Mouse (Mus musculus) limb, embryonic 11.5 days (tissue): ENCODE data around the gene Atrn. TPM values are rescaled to one million over a fixed set of nuclear protein-coding genes. Genes with fewer than 3 reads are reported as not detected.
A peak's percentile ranks its signal among the peaks of the same experiment; 100 is the strongest.

Experiments
- ATAC-seq: fragments of 200-750 bp; cut with Nextera tagmentation; 2 replicates; pipeline ENCODE4 v1.8.0; 2017; ENCODE audit warnings: low read depth; ENCODE audit not compliant: insufficient number of reproducible peaks, low FRiP score, low TSS enrichment
- DNase-seq: peaks from one replicate; pipeline ENCODE4 v3.0.0-alpha.2; 2015; ENCODE audit warnings: low spot score
- H3K27ac ChIP-seq: fragments of 300-500 bp; sonication (generic); replicated peaks from 2 replicates; pipeline ENCODE4 v1.5.1; 2014; ENCODE audit warnings: low read depth, mild to moderate bottlenecking, low read length
- H3K27me3 ChIP-seq: fragments of 300-500 bp; sonication (generic); 2 replicates; pipeline ENCODE4 v1.6.1; 2014; ENCODE audit warnings: mild to moderate bottlenecking, low read length, mixed read lengths; ENCODE audit not compliant: control insufficient read depth, insufficient read depth
- H3K36me3 ChIP-seq: fragments of 300-500 bp; sonication (generic); 2 replicates; pipeline ENCODE4 v1.6.1; 2014; ENCODE audit warnings: mild to moderate bottlenecking, low read length, moderate library complexity, mixed read lengths; ENCODE audit not compliant: control insufficient read depth, insufficient read depth
- H3K4me1 ChIP-seq: fragments of 300-500 bp; sonication (generic); 2 replicates; pipeline ENCODE4 v1.6.1; 2014; ENCODE audit warnings: low read length, mixed read lengths; ENCODE audit not compliant: control insufficient read depth, insufficient read depth
- H3K4me2 ChIP-seq: fragments of 300-500 bp; sonication (generic); 2 replicates; pipeline ENCODE4 v1.6.1; 2014; ENCODE audit warnings: low read depth, mild to moderate bottlenecking, moderate library complexity; ENCODE audit not compliant: severe bottlenecking
- H3K4me3 ChIP-seq: fragments of 300-500 bp; sonication (generic); 2 replicates; pipeline ENCODE4 v1.5.1; 2014; ENCODE audit warnings: low read depth, low read length
- H3K9ac ChIP-seq: fragments of 300-500 bp; sonication (generic); 2 replicates; pipeline ENCODE4 v1.6.1; 2014; ENCODE audit warnings: mild to moderate bottlenecking, low read length
- H3K9me3 ChIP-seq: fragments of 300-500 bp; sonication (generic); 2 replicates; pipeline ENCODE4 v1.6.1; 2016; ENCODE audit warnings: low read length; ENCODE audit not compliant: control insufficient read depth
- WGBS: fragments of 180-500 bp; shearing (Covaris S2); extraction: QIAGEN DNeasy Blood & Tissue Kit; methylation state at CpG from one replicate; pipeline ENCODE4 v1.1.7; 2014; 5-methylcytosine and 5-hydroxymethylcytosine counted together
- polyA plus RNA-seq: library from polyadenylated mRNA; unstranded; fragments of >200 nt; fragmentation: Nextera tagmentation; extraction: Ambion mirVana; gene quantifications from 2 replicates; pipeline ENCODE4 v1.2.1, GENCODE M21; 2014

Gene Atrn
- 8.2 and 8.3 TPM in 2 replicates for polyA plus RNA-seq

DNA sequence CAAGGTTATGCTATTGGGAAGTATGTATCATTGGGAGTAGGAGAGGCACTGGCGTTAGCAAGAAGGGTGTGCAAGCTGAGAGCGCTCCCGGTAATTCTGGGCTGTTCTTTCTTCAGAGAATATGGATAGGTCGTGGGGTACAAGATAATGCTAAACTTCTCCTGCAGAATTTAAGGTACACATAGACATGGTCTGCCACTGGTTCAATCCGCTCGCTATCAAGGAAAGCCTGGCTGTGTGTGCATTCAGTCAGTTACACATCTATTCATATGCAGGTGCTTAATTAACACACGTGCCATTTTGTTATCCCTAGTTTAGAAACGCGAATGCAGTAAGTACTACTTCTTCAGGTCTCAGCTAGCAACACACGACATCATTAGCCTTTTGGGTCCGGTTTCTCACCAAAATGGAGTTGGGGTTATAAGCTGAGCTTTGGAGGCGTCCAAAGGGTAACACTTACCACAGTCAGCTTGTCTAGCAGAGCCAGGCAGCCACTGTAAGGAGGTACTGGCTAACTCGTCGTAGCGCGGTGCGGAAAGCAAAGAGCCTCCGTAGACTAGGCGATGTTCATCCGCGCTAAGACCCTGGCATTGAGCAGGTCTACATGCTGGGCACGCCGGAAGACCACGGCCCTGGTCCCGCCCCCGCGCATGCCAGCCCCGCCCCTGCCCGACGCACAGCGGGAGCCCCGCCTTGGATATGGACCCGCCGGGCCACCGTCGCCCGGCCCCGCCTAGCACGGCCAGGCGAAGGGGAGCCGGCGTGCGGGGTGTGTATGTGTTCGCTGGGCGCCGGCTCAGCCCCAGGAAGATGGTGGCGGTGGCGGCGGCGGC lies at the start of gene Atrn, which contains the start of gene 4930402H24Rik:
Gene Atrn (plus strand): TSS at position 745 of the 833 bp plus-strand sequence.
Gene 4930402H24Rik (minus strand): TSS at position 656 of the 833 bp plus-strand sequence.
- Histone ChIP-seq H3K36me3 (no peaks in the 10 kb centered on the region), H3K4me2 (peak within 1 kb of the TSS; percentile 78), H3K27ac (peak within 1 kb of the TSS; percentile 59; the same call in 1 of the 2 replicates), H3K9me3 (no peaks in the 10 kb centered on the region), H3K27me3 (no peaks in the 10 kb centered on the region), H3K4me1 (0 out of 2 replicates have a peak, but pooled peaks cover 2% of the 10 kb centered on the region), H3K9ac (peak within 1 kb of the TSS; percentile 85), H3K4me3 (peak within 1 kb of the TSS; percentile 69)
- ATAC-seq (peak; percentile 96), DNase-seq (peak; percentile 97)
- 5% methylated on average over 46 of the region's 50 CpGs for WGBS

DNA sequence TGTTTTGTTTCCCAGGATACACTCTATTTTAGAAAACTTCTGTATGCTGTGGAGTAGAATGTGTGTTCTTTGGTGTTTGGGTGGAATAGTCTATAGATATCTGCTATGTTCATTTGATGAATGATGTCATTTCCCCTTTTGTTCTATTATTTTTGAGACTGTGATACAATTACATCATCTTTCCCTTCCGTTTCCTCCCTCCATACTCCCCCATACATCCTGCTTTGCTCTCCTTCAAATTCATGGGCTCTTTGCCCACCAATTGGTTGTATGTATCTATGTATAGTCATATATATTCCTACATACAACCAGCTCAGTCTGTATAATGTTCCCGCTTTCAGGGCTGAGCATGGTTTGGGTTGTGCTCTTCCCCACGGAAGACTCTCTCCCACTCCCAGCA lies 44.2 kb upstream of the Atrn start:
- DNase-seq (no peak), ATAC-seq (no peak)
- no peaks in the 10 kb centered on the region for H3K27me3 ChIP-seq
- no peaks in the 10 kb centered on the region for H3K36me3 ChIP-seq
- no peak overlapping the region for H3K27ac ChIP-seq
- H3K4me3 ChIP-seq: no peak overlapping the region
- H3K4me1 ChIP-seq: no peaks in the 10 kb centered on the region
- H3K9ac ChIP-seq: no peak overlapping the region
- no peaks in the 10 kb centered on the region for H3K9me3 ChIP-seq
- 92% methylated on average over 3 of the region's 3 CpGs for WGBS
- H3K4me2 ChIP-seq: no peak overlapping the region

DNA sequence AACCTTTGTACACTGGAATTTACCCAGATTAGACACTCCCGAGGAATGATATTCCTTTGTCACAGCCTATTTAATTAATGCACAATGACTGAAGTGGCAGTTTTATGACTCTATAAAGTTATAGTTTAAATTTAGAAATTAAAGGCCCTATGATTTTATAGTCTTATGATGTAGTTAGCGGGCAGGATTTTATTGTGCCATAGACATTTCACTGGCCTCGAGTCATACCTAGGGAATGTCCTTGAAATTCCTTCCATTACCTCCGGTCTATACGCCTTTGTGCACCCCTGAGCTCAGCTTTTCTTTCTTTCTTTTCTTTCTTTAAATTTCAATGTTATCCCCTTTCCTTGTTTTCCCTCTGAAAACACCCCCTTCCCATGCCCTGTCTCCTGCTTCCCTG lies 35.4 kb upstream of the Atrn start:
- DNase-seq: no peak

DNA sequence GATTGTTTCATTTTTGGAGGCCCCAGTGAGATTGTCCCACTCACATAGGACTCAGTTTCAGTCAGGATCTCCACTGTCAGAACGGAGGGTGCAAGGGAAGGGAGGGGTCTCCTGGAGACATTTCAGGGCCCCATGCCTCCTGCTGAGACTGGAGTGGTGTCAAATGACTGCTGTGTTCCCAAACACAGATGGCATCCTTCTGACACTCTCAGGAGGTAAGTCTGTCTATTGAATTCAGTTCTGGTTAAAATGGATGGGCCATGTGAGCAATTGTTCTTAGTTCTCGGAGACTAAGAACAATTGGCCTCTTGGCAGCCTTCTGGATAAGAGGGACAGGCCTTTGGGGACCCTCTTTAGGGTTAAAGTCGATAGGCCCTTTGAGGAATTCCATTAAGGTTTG lies 28.9 kb upstream of the Atrn start:
- WGBS: 62% methylated on average over 3 of the region's 3 CpGs

More for the DNA sequence above, 35.4 kb upstream of the Atrn start:
- Histone ChIP-seq H3K27me3 (no peaks in the 10 kb centered on the region), H3K4me1 (no peaks in the 10 kb centered on the region), H3K27ac (no peak overlapping the region), H3K9ac (no peak overlapping the region), H3K9me3 (no peaks in the 10 kb centered on the region), H3K4me2 (no peak overlapping the region), H3K4me3 (no peak overlapping the region), H3K36me3 (no peaks in the 10 kb centered on the region)
- WGBS: 88% methylated on average over 5 of the region's 5 CpGs
- no peak for ATAC-seq

DNA sequence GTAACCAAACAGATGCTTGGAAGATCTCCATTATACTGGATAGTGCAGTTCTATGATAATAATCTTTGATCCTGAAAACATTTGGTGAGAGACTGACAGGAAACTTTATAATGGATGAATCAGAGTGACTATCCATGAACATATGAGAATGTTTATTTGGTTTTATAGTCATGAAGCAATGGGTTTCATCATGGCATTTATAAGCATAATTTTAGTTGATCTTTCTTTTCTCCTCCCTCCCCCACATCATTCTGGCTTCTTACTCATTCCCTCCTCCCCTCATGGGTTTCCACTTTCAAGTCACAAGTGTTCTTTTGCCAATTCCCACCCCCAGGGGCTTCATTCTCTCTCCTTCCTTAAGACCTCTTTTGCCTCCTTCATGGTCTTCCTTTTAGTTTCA lies 19.3 kb upstream of the Atrn start:
- Histone ChIP-seq H3K4me3 (no peak overlapping the region), H3K4me1 (no peaks in the 10 kb centered on the region), H3K4me2 (no peak overlapping the region), H3K9ac (no peak overlapping the region), H3K27ac (no peak overlapping the region), H3K36me3 (no peaks in the 10 kb centered on the region), H3K27me3 (no peaks in the 10 kb centered on the region), H3K9me3 (no peaks in the 10 kb centered on the region)
- no peak for ATAC-seq
- DNase-seq: no peak

More for the DNA sequence above, 28.9 kb upstream of the Atrn start:
- no peaks in the 10 kb centered on the region for H3K4me1 ChIP-seq
- ATAC-seq: no peak
- DNase-seq: no peak
- H3K9me3 ChIP-seq: no peaks in the 10 kb centered on the region
- no peaks in the 10 kb centered on the region for H3K27me3 ChIP-seq
- H3K9ac ChIP-seq: no peak overlapping the region
- H3K4me2 ChIP-seq: no peak overlapping the region
- H3K36me3 ChIP-seq: no peaks in the 10 kb centered on the region
- H3K4me3 ChIP-seq: no peak overlapping the region
- H3K27ac ChIP-seq: no peak overlapping the region

DNA sequence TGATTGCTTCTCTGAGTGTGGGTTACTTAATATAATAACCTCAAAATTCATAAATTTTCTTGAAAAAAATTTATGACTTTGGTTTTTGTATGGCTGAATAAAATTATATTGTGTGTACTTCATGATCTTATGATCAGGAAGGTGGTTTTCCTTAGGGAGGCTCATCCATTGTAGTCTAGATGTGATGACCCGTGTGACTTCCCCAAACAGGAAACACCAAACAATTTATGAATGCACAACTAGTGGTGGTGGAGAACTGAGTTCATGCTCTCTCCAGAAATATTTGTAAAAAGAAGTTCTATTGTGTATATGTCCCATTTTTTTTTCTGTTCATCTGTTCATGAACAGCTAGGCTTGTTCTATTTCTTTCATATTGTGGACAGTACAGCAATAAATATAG lies 18.8 kb upstream of the Atrn start:
- H3K4me1 ChIP-seq: no peaks in the 10 kb centered on the region

DNA sequence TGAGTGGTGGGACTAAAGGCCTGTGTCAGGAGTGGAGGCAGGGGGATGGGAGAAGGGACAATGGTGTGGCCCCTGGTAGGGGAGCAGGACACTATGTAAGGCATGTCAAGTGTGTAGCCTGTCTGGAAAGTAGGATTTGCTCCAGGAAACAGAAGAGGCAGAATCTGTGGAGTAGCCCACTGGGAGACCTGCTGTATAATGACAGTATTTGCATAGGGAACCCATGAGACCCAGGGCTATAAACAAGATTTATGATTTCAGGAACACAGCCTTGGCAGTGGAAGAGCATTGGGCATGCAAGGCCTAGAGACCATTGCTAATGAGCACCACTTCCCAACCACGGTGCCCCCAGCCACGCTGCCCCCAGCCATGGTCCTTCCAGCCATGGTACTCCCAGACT lies 9.4 kb upstream of the Atrn start:
- Histone ChIP-seq H3K9ac (no peak overlapping the region), H3K27ac (no peak overlapping the region), H3K27me3 (no peaks in the 10 kb centered on the region), H3K9me3 (no peaks in the 10 kb centered on the region), H3K4me2 (no peak overlapping the region), H3K36me3 (no peaks in the 10 kb centered on the region), H3K4me3 (no peak overlapping the region), H3K4me1 (no peaks in the 10 kb centered on the region)
- ATAC-seq (no peak), DNase-seq (no peak)
- WGBS: 81% methylated on average over 2 of the region's 2 CpGs

More for the DNA sequence above, 18.8 kb upstream of the Atrn start:
- Histone ChIP-seq H3K4me2 (no peak overlapping the region), H3K27ac (no peak overlapping the region), H3K36me3 (no peaks in the 10 kb centered on the region), H3K27me3 (no peaks in the 10 kb centered on the region), H3K4me3 (no peak overlapping the region), H3K9ac (no peak overlapping the region), H3K9me3 (no peaks in the 10 kb centered on the region)
- 87% methylated on average over 1 of the region's 1 CpGs for WGBS
- no peak for DNase-seq
- ATAC-seq: no peak

DNA sequence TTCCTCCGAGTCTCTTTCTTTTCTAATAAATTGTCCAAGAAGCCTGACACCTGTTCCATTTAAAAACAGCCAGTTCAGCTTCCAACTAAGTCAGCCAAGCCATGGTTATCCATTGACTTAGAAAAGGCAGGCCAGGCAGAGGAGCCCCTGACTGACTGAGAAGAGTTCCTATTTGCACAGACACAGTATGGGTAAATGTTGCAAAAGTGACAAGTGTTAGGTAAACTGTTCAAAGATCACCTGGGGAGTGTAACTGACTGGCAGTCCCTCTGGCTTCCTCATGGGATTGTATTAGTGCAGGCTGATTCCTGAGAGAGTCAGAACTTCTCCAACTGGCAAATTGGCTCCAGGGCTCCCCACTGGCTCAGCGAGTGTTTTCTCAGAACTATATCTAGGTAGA lies 8.4 kb upstream of the Atrn start:
- 81% methylated on average over 2 of the region's 2 CpGs for WGBS
- Histone ChIP-seq H3K27ac (no peak overlapping the region), H3K4me2 (no peak overlapping the region), H3K4me3 (no peak overlapping the region), H3K9me3 (no peaks in the 10 kb centered on the region), H3K27me3 (no peaks in the 10 kb centered on the region), H3K4me1 (no peaks in the 10 kb centered on the region), H3K9ac (no peak overlapping the region), H3K36me3 (no peaks in the 10 kb centered on the region)
- DNase-seq (no peak), ATAC-seq (no peak)
